Mouse (Mus musculus) midbrain, embryonic 13.5 days (tissue): ENCODE data around the gene Ubash3a. TPM values are rescaled to one million over a fixed set of nuclear protein-coding genes. Genes with fewer than 3 reads are reported as not detected.

Source experiments
- ATAC-seq: fragments of 200-750 bp; cut with Nextera tagmentation; 2 replicates; pipeline ENCODE4 v1.8.0; 2017; ENCODE audit warnings: mild to moderate bottlenecking, moderate TSS enrichment, moderate library complexity
- H3K27ac ChIP-seq: fragments of 300-500 bp; sonication (generic); 2 replicates; pipeline ENCODE4 v1.5.1; 2015; ENCODE audit warnings: inconsistent platforms, mild to moderate bottlenecking, moderate library complexity
- H3K27me3 ChIP-seq: fragments of 300-500 bp; sonication (generic); 2 replicates; pipeline ENCODE4 v1.6.1; 2015; ENCODE audit warnings: mild to moderate bottlenecking, inconsistent platforms
- H3K36me3 ChIP-seq: fragments of 300-500 bp; sonication (generic); 2 replicates; pipeline ENCODE4 v1.6.1; 2015; ENCODE audit warnings: mild to moderate bottlenecking, inconsistent platforms
- H3K4me1 ChIP-seq: fragments of 300-500 bp; sonication (generic); replicated peaks from 2 replicates; pipeline ENCODE4 v1.6.1; 2015; ENCODE audit warnings: inconsistent platforms
- H3K4me2 ChIP-seq: fragments of 300-500 bp; sonication (generic); replicated peaks from 2 replicates; pipeline ENCODE4 v1.6.1; 2015; ENCODE audit warnings: moderate library complexity, mild to moderate bottlenecking, inconsistent platforms
- H3K4me3 ChIP-seq: fragments of 300-500 bp; sonication (generic); replicated peaks from 2 replicates; pipeline ENCODE4 v1.5.1; 2015; ENCODE audit warnings: mild to moderate bottlenecking, inconsistent platforms
- H3K9ac ChIP-seq: fragments of 300-500 bp; sonication (generic); replicated peaks from 2 replicates; pipeline ENCODE4 v1.6.1; 2015; ENCODE audit warnings: mild to moderate bottlenecking, inconsistent platforms
- H3K9me3 ChIP-seq: fragments of 300-500 bp; sonication (generic); 2 replicates; pipeline ENCODE4 v1.6.1; 2016; ENCODE audit warnings: mild to moderate bottlenecking, inconsistent platforms
- WGBS: fragments of 180-500 bp; shearing (Covaris S2); methylation state at CpG from one replicate; pipeline ENCODE4 v1.1.7; 2015; 5-methylcytosine and 5-hydroxymethylcytosine counted together
- polyA plus RNA-seq: library from polyadenylated mRNA; unstranded; fragments of >200 nt; fragmentation: Nextera tagmentation; extraction: Ambion mirVana; gene quantifications from 2 replicates; pipeline ENCODE4 v1.2.1, GENCODE M21; 2015

Gene Ubash3a
- polyA plus RNA-seq, 1 experiment from 2014 or later, result 0.12 TPM

DNA sequence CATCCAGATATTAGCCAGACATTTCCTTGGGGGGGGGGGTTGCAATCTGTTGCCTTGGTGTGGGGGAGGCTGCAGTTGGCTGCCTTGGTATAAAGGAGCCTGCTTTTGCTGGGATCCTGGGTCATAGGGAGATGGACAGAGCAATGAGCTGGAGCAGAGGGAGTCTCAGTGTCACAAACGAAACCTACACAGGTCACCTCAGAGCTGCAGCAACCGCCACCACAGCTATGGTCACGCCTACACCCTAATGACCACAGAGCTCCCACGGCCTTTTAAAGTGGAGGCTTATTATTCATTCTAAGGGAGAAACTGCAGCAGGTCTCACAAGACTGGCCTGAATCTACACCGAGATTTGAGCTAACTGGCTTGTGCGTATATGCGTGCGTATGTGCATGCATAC, 15.8 kb upstream of the Ubash3a start:
- H3K4me1 ChIP-seq, result no peaks in the 10 kb centered on the region
- no peak overlapping the region for H3K4me2 ChIP-seq
- H3K27ac ChIP-seq, result no peak overlapping the region
- H3K9ac ChIP-seq, result no peak overlapping the region
- WGBS, result 80% methylated on average over 8 of the region's 8 CpGs
- H3K4me3 ChIP-seq, result no peak overlapping the region
- no peak for ATAC-seq
- H3K9me3 ChIP-seq, result no peaks in the 10 kb centered on the region; the same call in 1 of the 2 replicates
- no peaks in the 10 kb centered on the region for H3K36me3 ChIP-seq
- no peaks in the 10 kb centered on the region for H3K27me3 ChIP-seq

DNA sequence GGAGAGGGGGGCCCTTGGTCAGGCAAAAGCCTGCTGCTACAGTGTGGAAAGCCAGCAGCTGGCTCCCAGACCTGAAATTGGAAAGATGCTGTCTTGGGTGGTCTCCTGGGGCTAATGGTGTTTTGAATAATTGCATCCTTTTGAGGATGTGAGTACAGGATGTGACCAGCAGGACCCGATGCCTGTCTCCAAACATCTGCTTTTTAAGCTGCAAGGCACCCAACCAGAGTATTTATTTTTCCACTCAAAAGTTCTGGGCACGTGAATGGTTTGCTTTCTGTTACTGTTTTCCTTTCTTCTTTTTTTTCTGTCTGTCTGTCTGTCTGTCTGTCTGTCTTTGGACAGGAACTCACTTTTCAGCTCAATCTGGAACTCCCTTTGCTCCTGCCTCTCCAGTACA, 15.0 kb upstream of the Ubash3a start:
- Histone ChIP-seq H3K4me3 (no peak overlapping the region), H3K9ac (no peak overlapping the region), H3K9me3 (no peaks in the 10 kb centered on the region), H3K36me3 (no peaks in the 10 kb centered on the region), H3K27ac (no peak overlapping the region), H3K4me1 (no peaks in the 10 kb centered on the region), H3K27me3 (no peaks in the 10 kb centered on the region), H3K4me2 (no peak overlapping the region)
- no peak for ATAC-seq
- WGBS, result 76% methylated on average over 2 of the region's 2 CpGs

DNA sequence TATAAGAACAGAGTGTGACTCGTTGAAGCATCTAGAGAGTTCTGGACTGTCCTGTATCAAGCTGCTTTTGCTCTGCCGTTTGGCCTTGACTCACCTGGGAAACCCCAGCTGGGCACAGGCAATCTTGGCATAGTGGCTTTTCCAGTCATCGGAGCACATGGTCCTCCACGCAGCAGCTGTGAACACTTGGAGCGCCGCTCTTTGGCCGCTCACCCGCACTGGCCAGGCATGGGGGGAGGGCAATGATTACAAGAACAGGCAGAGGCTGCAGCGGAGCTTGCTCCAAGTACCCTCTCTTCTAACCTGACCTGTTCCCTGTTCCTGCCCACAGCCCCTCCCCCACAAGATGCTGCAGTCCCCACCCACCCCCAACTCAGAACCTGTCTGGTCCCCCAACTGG, 14.3 kb upstream of the Ubash3a start:
- Histone ChIP-seq H3K4me1 (no peaks in the 10 kb centered on the region), H3K9ac (no peak overlapping the region), H3K9me3 (no peaks in the 10 kb centered on the region), H3K4me2 (no peak overlapping the region), H3K27ac (no peak overlapping the region), H3K27me3 (no peaks in the 10 kb centered on the region), H3K36me3 (no peaks in the 10 kb centered on the region), H3K4me3 (no peak overlapping the region)
- 92% methylated on average over 9 of the region's 9 CpGs for WGBS
- no peak for ATAC-seq

DNA sequence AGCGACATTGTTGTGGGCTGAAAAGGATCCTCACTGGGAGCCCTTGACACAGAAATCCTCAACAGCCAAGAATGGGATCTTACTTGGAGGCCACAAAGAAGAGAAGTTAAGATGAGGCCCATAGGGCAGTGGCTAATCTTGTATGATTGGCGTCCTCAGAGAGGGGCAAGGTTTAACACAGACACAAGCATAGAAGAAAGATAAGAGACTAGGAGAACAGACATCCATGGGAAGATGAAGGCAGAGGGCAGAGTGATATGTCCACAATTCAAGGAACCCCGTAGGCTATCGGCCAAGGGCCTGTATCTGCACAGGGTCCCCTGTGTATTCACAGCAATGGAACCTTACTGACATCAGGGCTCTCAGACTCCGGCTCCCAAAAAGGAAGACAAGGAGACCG, 12.5 kb upstream of the Ubash3a start:
- no peak overlapping the region for H3K4me3 ChIP-seq
- H3K36me3 ChIP-seq, result no peaks in the 10 kb centered on the region
- no peak overlapping the region for H3K27ac ChIP-seq
- H3K27me3 ChIP-seq, result no peaks in the 10 kb centered on the region
- no peak for ATAC-seq
- no peaks in the 10 kb centered on the region for H3K9me3 ChIP-seq
- no peaks in the 10 kb centered on the region for H3K4me1 ChIP-seq
- H3K4me2 ChIP-seq, result no peak overlapping the region
- 74% methylated on average over 6 of the region's 6 CpGs for WGBS
- H3K9ac ChIP-seq, result no peak overlapping the region

DNA sequence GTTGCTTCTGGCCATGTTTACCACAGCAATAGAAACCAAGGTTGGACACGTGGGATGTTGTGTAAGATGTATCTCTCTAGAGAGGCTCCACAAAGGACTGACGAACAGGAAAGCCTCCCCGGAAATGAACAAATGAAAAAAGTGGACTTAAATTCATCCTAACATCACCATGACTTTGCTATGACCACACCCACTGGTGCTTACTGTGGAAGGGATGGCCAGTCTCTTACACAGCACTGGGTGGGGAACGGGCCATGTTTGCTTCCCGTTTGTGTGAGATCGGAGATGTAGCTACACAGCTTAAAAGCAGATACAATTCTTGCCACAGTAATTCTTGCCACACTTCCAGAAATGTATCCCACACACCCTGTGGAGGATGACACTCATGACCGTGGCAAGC, 11.4 kb upstream of the Ubash3a start:
- Histone ChIP-seq H3K4me1 (no peaks in the 10 kb centered on the region), H3K27me3 (no peaks in the 10 kb centered on the region), H3K9ac (no peak overlapping the region), H3K9me3 (no peaks in the 10 kb centered on the region), H3K4me3 (no peak overlapping the region), H3K4me2 (no peak overlapping the region), H3K27ac (no peak overlapping the region), H3K36me3 (no peaks in the 10 kb centered on the region)
- 89% methylated on average over 7 of the region's 7 CpGs for WGBS
- ATAC-seq, result no peak

DNA sequence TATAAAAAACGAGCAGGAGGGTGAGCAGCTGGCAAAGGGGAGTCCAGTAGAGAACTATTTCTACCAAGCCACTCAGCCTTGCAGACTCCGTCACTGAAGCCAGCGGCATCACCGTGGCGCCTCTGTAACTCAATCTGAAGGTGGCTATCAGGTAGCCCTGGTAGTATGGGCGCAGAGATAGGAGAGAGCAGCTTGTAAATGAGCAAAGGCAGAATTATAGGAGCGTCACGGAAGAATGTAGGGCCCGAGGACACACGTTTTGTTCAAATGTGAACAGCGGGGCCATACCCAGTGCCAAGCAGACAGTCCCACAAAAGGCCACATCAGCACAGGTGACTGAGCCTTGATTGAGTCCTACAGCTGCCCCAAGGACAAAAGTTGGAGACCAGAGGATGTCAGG, 8.8 kb upstream of the Ubash3a start, which contains the start of gene Tmprss3:
Gene Tmprss3, minus strand, starts transcription at position 101 of the 400 bp plus-strand sequence.
- Histone ChIP-seq H3K9ac (no peak within 1 kb of the TSS), H3K27ac (no peak within 1 kb of the TSS), H3K36me3 (no peaks in the 10 kb centered on the region), H3K4me1 (no peaks in the 10 kb centered on the region), H3K9me3 (no peaks in the 10 kb centered on the region), H3K4me2 (no peak within 1 kb of the TSS), H3K27me3 (no peaks in the 10 kb centered on the region), H3K4me3 (no peak within 1 kb of the TSS)
- WGBS, result 87% methylated on average over 11 of the region's 11 CpGs
- ATAC-seq, result no peak

DNA sequence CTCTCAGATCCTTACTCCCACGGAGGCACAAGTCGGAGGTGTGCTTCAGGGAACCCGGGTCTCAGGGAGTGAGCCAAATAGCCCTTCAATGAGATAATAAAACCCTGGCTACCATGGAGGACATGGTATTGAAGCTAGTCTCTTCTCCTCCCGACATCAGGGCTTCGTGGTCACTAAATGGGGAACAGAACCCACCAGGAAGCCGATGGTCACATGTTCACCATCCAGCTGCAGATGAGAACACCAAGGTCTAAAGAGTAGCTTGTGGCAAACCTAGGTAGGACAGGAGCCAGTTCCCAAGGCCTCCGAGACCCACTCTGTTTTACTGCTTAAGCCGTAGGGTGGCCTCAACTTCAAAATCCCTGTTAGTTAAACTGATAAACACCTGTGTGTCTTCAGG, 981 bp downstream of the Ubash3a start:
- H3K9me3 ChIP-seq, result no peaks in the 10 kb centered on the region
- no peak for ATAC-seq
- no peak overlapping the region for H3K4me3 ChIP-seq
- no peak overlapping the region for H3K27ac ChIP-seq
- WGBS, result 94% methylated on average over 8 of the region's 8 CpGs
- H3K4me1 ChIP-seq, result no peaks in the 10 kb centered on the region
- H3K36me3 ChIP-seq, result no peaks in the 10 kb centered on the region
- H3K9ac ChIP-seq, result no peak overlapping the region
- H3K27me3 ChIP-seq, result no peaks in the 10 kb centered on the region
- H3K4me2 ChIP-seq, result no peak overlapping the region

DNA sequence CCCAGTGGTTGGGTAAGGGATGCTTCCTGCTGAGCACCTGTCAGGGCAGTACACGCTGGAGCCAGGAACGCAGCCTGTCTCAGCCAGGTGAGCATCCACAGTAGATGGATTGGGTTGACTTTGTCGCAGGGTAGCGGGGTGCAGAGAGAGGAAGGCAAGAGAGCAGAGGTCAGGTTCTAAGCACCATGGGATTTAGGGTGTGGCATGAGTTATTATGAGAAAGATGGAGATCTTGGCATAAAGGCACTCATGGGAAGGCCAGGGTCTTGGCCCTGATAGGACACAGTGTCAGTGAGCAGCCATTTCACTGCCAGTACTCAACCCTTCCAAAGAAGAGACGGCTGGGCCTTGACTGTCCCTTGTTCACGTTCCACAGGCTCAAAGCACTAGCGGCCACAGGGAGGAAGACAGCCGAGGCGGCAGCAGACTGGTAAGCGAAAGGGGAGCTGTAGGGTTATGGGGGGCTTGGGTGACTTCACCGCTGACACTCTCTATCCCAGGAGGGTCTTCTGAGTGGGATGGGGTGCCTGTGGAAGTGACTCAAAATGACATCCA, 1.8 kb downstream of the Ubash3a start:
- no peak for ATAC-seq
- Histone ChIP-seq H3K4me2 (no peak overlapping the region), H3K4me3 (no peak overlapping the region), H3K27ac (no peak overlapping the region), H3K9me3 (no peaks in the 10 kb centered on the region), H3K36me3 (no peaks in the 10 kb centered on the region), H3K9ac (no peak overlapping the region), H3K27me3 (no peaks in the 10 kb centered on the region), H3K4me1 (no peaks in the 10 kb centered on the region)
- WGBS, result 92% methylated on average over 11 of the region's 11 CpGs

DNA sequence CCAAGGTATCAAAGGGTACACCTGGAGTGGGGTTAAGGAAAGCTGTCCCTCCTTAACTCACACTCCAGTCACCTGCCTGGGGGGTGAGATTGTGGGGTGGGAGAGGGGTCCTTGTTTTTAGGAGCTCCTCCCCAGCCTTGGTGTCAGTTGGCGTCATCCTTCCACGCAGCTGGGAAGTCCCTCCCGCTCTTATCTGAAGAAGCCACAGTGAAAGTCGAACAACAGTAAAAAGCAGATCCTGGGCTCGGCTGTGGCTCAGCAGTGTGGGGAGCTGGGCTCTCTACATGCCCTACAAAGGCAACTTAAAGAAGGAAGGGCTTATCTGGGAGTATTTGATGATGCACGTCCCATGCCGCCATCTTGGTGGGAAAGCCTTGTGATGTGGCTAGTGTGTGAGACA, 2.6 kb downstream of the Ubash3a start:
- Histone ChIP-seq H3K4me3 (no peak overlapping the region), H3K27me3 (no peaks in the 10 kb centered on the region), H3K27ac (no peak overlapping the region), H3K9me3 (no peaks in the 10 kb centered on the region), H3K36me3 (no peaks in the 10 kb centered on the region), H3K9ac (no peak overlapping the region), H3K4me2 (no peak overlapping the region), H3K4me1 (no peaks in the 10 kb centered on the region)
- 91% methylated on average over 7 of the region's 7 CpGs for WGBS
- no peak for ATAC-seq

DNA sequence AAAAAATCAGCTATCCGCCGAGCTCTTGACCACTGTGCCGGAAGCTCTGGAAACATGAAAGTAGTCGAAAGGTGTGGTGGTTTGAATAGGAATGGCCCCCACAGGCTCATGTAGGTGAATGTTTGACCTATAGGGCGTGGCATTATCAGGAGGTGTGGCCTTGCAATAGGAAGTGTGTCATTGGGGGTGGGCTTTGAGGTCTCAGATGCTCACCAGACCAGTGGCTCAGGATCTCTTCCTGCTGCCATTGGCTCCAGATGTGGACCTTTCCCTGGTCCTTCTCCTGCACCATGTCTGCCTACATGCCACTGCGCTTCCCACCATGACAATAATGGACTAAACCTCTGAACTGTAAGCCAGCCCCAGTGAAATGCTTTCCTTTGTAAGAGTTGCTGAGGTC, 4.2 kb downstream of the Ubash3a start:
- Histone ChIP-seq H3K27ac (no peak overlapping the region), H3K4me3 (no peak overlapping the region), H3K36me3 (no peaks in the 10 kb centered on the region), H3K4me2 (no peak overlapping the region), H3K27me3 (no peaks in the 10 kb centered on the region), H3K9me3 (no peaks in the 10 kb centered on the region), H3K4me1 (no peaks in the 10 kb centered on the region), H3K9ac (no peak overlapping the region)
- 84% methylated on average over 6 of the region's 6 CpGs for WGBS
- no peak for ATAC-seq

DNA sequence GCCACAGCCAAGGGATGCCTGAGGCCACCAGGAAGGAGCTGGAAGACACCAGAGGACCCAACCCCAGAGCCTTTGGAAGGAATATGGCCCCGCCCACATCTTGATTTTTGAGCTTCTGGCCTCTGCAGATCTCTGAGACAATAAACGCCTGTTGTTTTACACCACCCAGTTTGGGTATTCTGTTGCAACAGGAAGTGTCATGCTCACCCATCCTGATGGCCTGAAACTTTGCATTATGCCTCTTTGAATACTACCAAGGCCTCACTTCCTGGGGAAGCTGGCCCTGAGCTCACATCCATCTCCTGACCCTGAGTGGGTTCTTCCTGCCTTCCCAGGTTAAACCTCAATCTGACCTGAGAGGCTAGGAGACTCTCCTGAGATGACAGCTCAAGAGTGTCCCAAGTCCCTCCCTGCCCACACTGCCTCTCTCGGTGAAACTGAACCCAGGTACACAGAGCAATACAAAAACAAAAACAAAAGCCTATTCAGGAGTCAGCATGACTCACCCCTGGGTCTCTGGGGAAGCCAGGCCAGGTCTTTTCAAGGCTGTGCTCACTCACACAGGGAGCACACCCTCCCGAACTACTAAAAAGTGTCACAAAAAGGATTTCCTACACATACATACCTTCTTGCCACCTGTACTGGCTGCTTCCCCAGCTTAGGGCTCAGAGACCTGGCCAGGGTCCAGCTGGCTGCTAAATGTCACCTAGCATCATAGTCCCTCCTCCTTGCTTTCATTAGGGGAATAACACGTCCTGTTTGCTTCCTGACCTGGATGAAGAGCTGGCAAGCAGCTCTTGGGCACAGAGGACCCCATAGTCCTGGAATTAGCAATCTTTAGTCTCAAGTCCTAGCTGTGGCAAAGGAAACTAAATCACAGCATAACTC, 8.6 kb downstream of the Ubash3a start:
- Histone ChIP-seq H3K4me3 (no peak overlapping the region), H3K27ac (no peak overlapping the region), H3K36me3 (no peaks in the 10 kb centered on the region), H3K4me2 (no peak overlapping the region), H3K9ac (no peak overlapping the region), H3K4me1 (no peaks in the 10 kb centered on the region), H3K9me3 (no peaks in the 10 kb centered on the region), H3K27me3 (no peaks in the 10 kb centered on the region)
- WGBS, result 51% methylated on average over 5 of the region's 5 CpGs
- no peak for ATAC-seq

DNA sequence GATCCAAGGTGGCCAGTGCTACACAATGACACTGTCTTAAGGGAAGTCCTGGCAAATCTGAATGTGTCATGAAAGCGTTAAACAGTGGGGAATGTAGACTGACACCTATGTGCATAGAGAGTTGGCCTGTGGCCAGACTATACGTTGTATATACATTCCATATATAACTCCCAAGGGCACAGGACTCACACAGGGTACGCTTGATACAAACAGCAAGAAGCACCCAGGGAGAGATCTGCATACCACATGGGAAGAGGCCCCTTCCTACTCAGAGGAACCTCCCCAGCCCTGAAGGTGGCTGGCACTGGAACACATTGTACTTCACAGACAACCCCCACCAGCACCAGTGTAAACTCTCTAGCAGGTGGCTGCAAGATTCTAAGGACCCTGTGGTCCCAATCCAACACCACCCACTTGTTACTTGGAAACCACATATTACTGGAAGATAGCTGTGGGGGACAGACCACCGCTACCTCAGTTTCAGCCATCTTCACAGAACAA, 15.2 kb downstream of the Ubash3a start:
- ATAC-seq, result no peak
- Histone ChIP-seq H3K36me3 (no peaks in the 10 kb centered on the region), H3K4me2 (no peak overlapping the region), H3K4me3 (no peak overlapping the region), H3K4me1 (no peaks in the 10 kb centered on the region), H3K27ac (no peak overlapping the region), H3K9ac (no peak overlapping the region), H3K9me3 (no peaks in the 10 kb centered on the region), H3K27me3 (no peaks in the 10 kb centered on the region)
- WGBS, result 92% methylated on average over 4 of the region's 4 CpGs
